In genomic region chr15:25983614-25984013, GRCm38 (mm10) we compare ENCODE assay signal across 8 mouse cellular contexts. TPM values are rescaled to one million over a fixed set of nuclear protein-coding genes. Genes with fewer than 3 reads are reported as not detected.
A peak's percentile ranks its signal among the peaks of the same experiment; 100 is the strongest.
DNase-seq lines count a peak whose midpoint lies in the region; ATAC-seq and TF ChIP-seq lines count a peak whose summit lies in the region.
"Not testable (repeated sequence)": the region's sequence is repeated elsewhere in the genome, so short reads cannot be mapped to it uniquely, and the experiment has no call there.

No protein-coding gene starts in this region.

- peaks cover 36% of the 10 kb centered on the region for H3K4me1 ChIP-seq in E14TG2a.4 (replicated peaks; ENCODE audit: low read depth, low read length)
- peaks cover 16% of the 10 kb centered on the region for H3K4me1 ChIP-seq in embryonic facial prominence, embryonic 12.5 days
- H3K4me1 ChIP-seq in forebrain, postnatal 0 days (ENCODE audit: insufficient read depth): peaks cover 13% of the 10 kb centered on the region
- H3K4me1 ChIP-seq in hindbrain, embryonic 11.5 days (replicated peaks; ENCODE audit: control insufficient read depth, insufficient read depth, low read length): not testable (repeated sequence)
- H3K4me1 ChIP-seq in kidney, embryonic 15.5 days: peaks cover 17% of the 10 kb centered on the region
- H3K4me1 ChIP-seq in liver, embryonic 11.5 days (replicated peaks; ENCODE audit: control insufficient read depth, insufficient read depth, low read length): peaks cover 11% of the 10 kb centered on the region
- H3K4me1 ChIP-seq in megakaryocyte, embryonic 14.5 days: peaks cover 31% of the 10 kb centered on the region
- peaks cover 16% of the 10 kb centered on the region for H3K4me1 ChIP-seq in neural tube, embryonic 14.5 days (ENCODE audit: control insufficient read depth, insufficient read depth, low read length)

- not testable (repeated sequence) for H3K27me3 ChIP-seq in E14TG2a.4 (ENCODE audit: insufficient read depth, low read length); embryonic facial prominence, embryonic 12.5 days; forebrain, postnatal 0 days (ENCODE audit: insufficient read depth, low read length); hindbrain, embryonic 11.5 days (ENCODE audit: control insufficient read depth, insufficient read depth, low read length); kidney, embryonic 15.5 days; liver, embryonic 11.5 days (replicated peaks; ENCODE audit: control insufficient read depth, insufficient read depth, low read length); megakaryocyte, embryonic 14.5 days (replicated peaks); neural tube, embryonic 14.5 days (ENCODE audit: control insufficient read depth, insufficient read depth, low read length)

- not testable (repeated sequence) for TF ChIP-seq CTCF in E14TG2a.4 (conservative IDR thresholded peaks at IDR 0.05; ENCODE audit: low read length)
- TF ChIP-seq CTCF in forebrain, postnatal 0 days (IDR thresholded peaks at IDR 0.05; ENCODE audit: low read depth): peak; percentile 1; the same call in 1 of the 2 replicates

- H3K36me3 ChIP-seq in E14TG2a.4 (ENCODE audit: insufficient read depth, low read length): peaks cover 31% of the 10 kb centered on the region
- peaks cover 15% of the 10 kb centered on the region for H3K36me3 ChIP-seq in embryonic facial prominence, embryonic 12.5 days
- peaks cover 12% of the 10 kb centered on the region for H3K36me3 ChIP-seq in forebrain, postnatal 0 days (ENCODE audit: insufficient read depth)
- not testable (repeated sequence) for H3K36me3 ChIP-seq in hindbrain, embryonic 11.5 days (ENCODE audit: control insufficient read depth, insufficient read depth, low read length); liver, embryonic 11.5 days (ENCODE audit: control insufficient read depth, insufficient read depth, low read length); neural tube, embryonic 14.5 days (ENCODE audit: control insufficient read depth, insufficient read depth, low read length)
- H3K36me3 ChIP-seq in kidney, embryonic 15.5 days: peaks cover 19% of the 10 kb centered on the region
- H3K36me3 ChIP-seq in megakaryocyte, embryonic 14.5 days (replicated peaks; ENCODE audit: low read length): peaks cover 20% of the 10 kb centered on the region

- peak overlapping the region; percentile 93 for H3K4me2 ChIP-seq in embryonic facial prominence, embryonic 12.5 days (replicated peaks)
- peak overlapping the region; percentile 91 for H3K4me2 ChIP-seq in forebrain, postnatal 0 days (ENCODE audit: low read depth)
- H3K4me2 ChIP-seq in hindbrain, embryonic 11.5 days (replicated peaks; ENCODE audit: low read depth, low read length): peak overlapping the region; percentile 54
- H3K4me2 ChIP-seq in kidney, embryonic 15.5 days: peak overlapping the region; percentile 71
- peak overlapping the region; percentile 70 for H3K4me2 ChIP-seq in liver, embryonic 11.5 days
- H3K4me2 ChIP-seq in neural tube, embryonic 14.5 days (ENCODE audit: low read depth, low read length): peak overlapping the region; percentile 78

- WGBS in embryonic facial prominence, embryonic 12.5 days: 18% methylated on average over 6 of the region's 6 CpGs
- WGBS in forebrain, postnatal 0 days: 18% methylated on average over 6 of the region's 6 CpGs
- 19% methylated on average over 6 of the region's 6 CpGs for WGBS in hindbrain, embryonic 11.5 days
- WGBS in kidney, embryonic 15.5 days: 16% methylated on average over 6 of the region's 6 CpGs
- WGBS in liver, embryonic 11.5 days: 23% methylated on average over 6 of the region's 6 CpGs
- WGBS in neural tube, embryonic 14.5 days: 19% methylated on average over 6 of the region's 6 CpGs

- not testable (repeated sequence) for ATAC-seq in embryonic facial prominence, embryonic 12.5 days (ENCODE audit: insufficient number of reproducible peaks, insufficient read depth, low FRiP score, low TSS enrichment); kidney, embryonic 15.5 days (replicated peaks; ENCODE audit: low FRiP score)
- peak; percentile 45 for ATAC-seq in forebrain, postnatal 0 days
- ATAC-seq in hindbrain, embryonic 11.5 days (ENCODE audit: low FRiP score): peak; percentile 50
- peak; percentile 11; the same call in 1 of the 2 replicates for ATAC-seq in liver, embryonic 11.5 days (replicated peaks; ENCODE audit: low FRiP score)
- peak; percentile 57 for ATAC-seq in neural tube, embryonic 14.5 days (ENCODE audit: low read depth)

- not testable (repeated sequence) for H3K9me3 ChIP-seq in E14TG2a.4 (ENCODE audit: low read length); embryonic facial prominence, embryonic 12.5 days; forebrain, postnatal 0 days (ENCODE audit: low read length); hindbrain, embryonic 11.5 days (ENCODE audit: control insufficient read depth, low read length); kidney, embryonic 15.5 days (replicated peaks); liver, embryonic 11.5 days (ENCODE audit: control insufficient read depth, low read length); megakaryocyte, embryonic 14.5 days; neural tube, embryonic 14.5 days (ENCODE audit: control insufficient read depth, low read length)

- peak overlapping the region; percentile 92 for H3K27ac ChIP-seq in embryonic facial prominence, embryonic 12.5 days
- peak overlapping the region; percentile 93 for H3K27ac ChIP-seq in forebrain, postnatal 0 days (ENCODE audit: low read depth, low read length)
- H3K27ac ChIP-seq in hindbrain, embryonic 11.5 days (ENCODE audit: low read depth, low read length): peak overlapping the region; percentile 67
- H3K27ac ChIP-seq in kidney, embryonic 15.5 days: peak overlapping the region; percentile 89
- H3K27ac ChIP-seq in liver, embryonic 11.5 days (ENCODE audit: low read depth, low read length): not testable (repeated sequence)
- H3K27ac ChIP-seq in neural tube, embryonic 14.5 days (ENCODE audit: low read depth, low read length): peak overlapping the region; percentile 89

- H3K9ac ChIP-seq in embryonic facial prominence, embryonic 12.5 days: peak overlapping the region; percentile 68
- H3K9ac ChIP-seq in forebrain, postnatal 0 days: peak overlapping the region; percentile 77
- peak overlapping the region; percentile 69 for H3K9ac ChIP-seq in hindbrain, embryonic 11.5 days (ENCODE audit: low read depth, low read length)
- peak overlapping the region; percentile 72 for H3K9ac ChIP-seq in kidney, embryonic 15.5 days
- peak overlapping the region; percentile 64 for H3K9ac ChIP-seq in liver, embryonic 11.5 days (ENCODE audit: low read depth, low read length)
- H3K9ac ChIP-seq in neural tube, embryonic 14.5 days (replicated peaks; ENCODE audit: low read depth, low read length): peak overlapping the region; percentile 63

- peak overlapping the region; percentile 99 for H3K4me3 ChIP-seq in E14TG2a.4 (replicated peaks; ENCODE audit: low read length)
- H3K4me3 ChIP-seq in embryonic facial prominence, embryonic 12.5 days: peak overlapping the region; percentile 99
- H3K4me3 ChIP-seq in forebrain, postnatal 0 days (ENCODE audit: low read depth, low read length): peak overlapping the region; percentile 94
- peak overlapping the region; percentile 99 for H3K4me3 ChIP-seq in hindbrain, embryonic 11.5 days (ENCODE audit: low read depth, low read length)
- H3K4me3 ChIP-seq in kidney, embryonic 15.5 days (replicated peaks): peak overlapping the region; percentile 75
- peak overlapping the region; percentile 98 for H3K4me3 ChIP-seq in liver, embryonic 11.5 days (ENCODE audit: low read depth, low read length)
- peak overlapping the region; percentile 96 for H3K4me3 ChIP-seq in megakaryocyte, embryonic 14.5 days (replicated peaks)
- H3K4me3 ChIP-seq in neural tube, embryonic 14.5 days (ENCODE audit: low read depth, low read length): peak overlapping the region; percentile 96

- not testable (repeated sequence) for DNase-seq in forebrain, postnatal 0 days; hindbrain, embryonic 11.5 days (ENCODE audit: low spot score); liver, embryonic 11.5 days (ENCODE audit: low spot score)

RNA-seq across cellular contexts. Expression of gene Zfp622, which starts 0.6 kb away (rescaled TPM):
- 38.2 and 40.6 TPM in 2 replicates for polyA plus RNA-seq in embryonic facial prominence, embryonic 12.5 days (2016; fragmentation: Nextera tagmentation; extraction: Ambion mirVana)
- 40.9 and 43.6 TPM in 2 replicates for total RNA-seq in forebrain, postnatal 0 days (2014; rRNA removed)
- 31.6 and 36.3 TPM in 2 replicates for polyA plus RNA-seq in forebrain, postnatal 0 days (2015; fragmentation: Nextera tagmentation; extraction: Ambion mirVana)
- 34.8 and 35.0 TPM in 2 replicates for polyA plus RNA-seq in hindbrain, embryonic 11.5 days (2014; fragmentation: Nextera tagmentation; extraction: Ambion mirVana)
- polyA plus RNA-seq in kidney, embryonic 15.5 days (2015; fragmentation: Nextera tagmentation; extraction: Ambion mirVana): 28.6 and 32.8 TPM in 2 replicates
- 27.9 and 30.3 TPM in 2 replicates for polyA plus RNA-seq in liver, embryonic 11.5 days (2014; fragmentation: Nextera tagmentation; extraction: Ambion mirVana)
- 30.6 and 36.8 TPM in 2 replicates for polyA plus RNA-seq in megakaryocyte, embryonic 14.5 days (2012; ENCODE audit: insufficient read depth, low replicate concordance)
- polyA plus RNA-seq in neural tube, embryonic 14.5 days (2014; fragmentation: Nextera tagmentation; extraction: Ambion mirVana): 37.7 and 41.2 TPM in 2 replicates
